Mouse (Mus musculus) lung, postnatal 0 days (tissue): ENCODE results near the gene Acsl1.

ENCODE experiments used
- CTCF ChIP-seq: IDR thresholded peaks from 2 replicates; pipeline ENCODE4 v1.5.1; 2016; ENCODE audit warnings: antibody characterized with exemption, mild to moderate bottlenecking
- EP300 ChIP-seq: IDR thresholded peaks from 2 replicates; pipeline ENCODE4 v1.6.1; 2016; ENCODE audit warnings: antibody characterized with exemption, mild to moderate bottlenecking, control low read depth

- no peak for TF ChIP-seq CTCF
- TF ChIP-seq EP300, result no peak
Measured at GRCm38 (mm10) chr8:46482771-46483170, 11.9 kb downstream of the Acsl1 start.
